Mouse (Mus musculus) frontal cortex, adult 2 months (tissue): ENCODE data around the gene Bsnd. TPM values are rescaled to one million over a fixed set of nuclear protein-coding genes. Genes with fewer than 3 reads are reported as not detected.

ENCODE experiments used
- polyA plus RNA-seq: library from polyadenylated mRNA; depleted of rRNA; stranded (reverse); fragments of >200 nt; gene quantifications from 2 replicates; pipeline ENCODE4 v1.2.3, GENCODE M21; 2012; rRNA removed

Gene Bsnd
- polyA plus RNA-seq, 1 experiment, result not detected

Other genes with a start within 250 kb of the Bsnd start
- 17.6 and 19.9 TPM in 2 replicates for gene Usp24, start 176.1 kb downstream of the Bsnd start, polyA plus RNA-seq
- 2.7 and 4.4 TPM in 2 replicates for gene Pcsk9, start 28.0 kb downstream of the Bsnd start, polyA plus RNA-seq
- 70.4 and 77.0 TPM in 2 replicates for gene Dhcr24, start 68.8 kb upstream of the Bsnd start, polyA plus RNA-seq
- 0.16 TPM in 1 of 2 replicates, not detected in the other for gene Lexm, start 125.0 kb upstream of the Bsnd start, polyA plus RNA-seq
- 2.0 and 2.3 TPM in 2 replicates for gene Ttc22, start 130.1 kb upstream of the Bsnd start, polyA plus RNA-seq
- 10.4 and 10.9 TPM in 2 replicates for gene Pars2, start 158.8 kb upstream of the Bsnd start, polyA plus RNA-seq
- 125 and 144 TPM in 2 replicates for gene Ttc4, start 186.7 kb upstream of the Bsnd start, polyA plus RNA-seq
- 10.2 and 11.0 TPM in 2 replicates for gene Mroh7, start 238.6 kb upstream of the Bsnd start, polyA plus RNA-seq
- gene Fam151a, start 241.6 kb upstream of the Bsnd start, polyA plus RNA-seq, result 0.11 TPM in 1 of 2 replicates, not detected in the other